15 mouse cellular contexts compared by ENCODE assay signal in genomic region chr4:76239063-76239462, GRCm38 (mm10).
DNase-seq lines count a peak whose midpoint lies in the region; ATAC-seq and TF ChIP-seq lines count a peak whose summit lies in the region.
"Had no signal": no experiment of that assay in that cellular context is flagged by ENCODE, and none has a peak within 500 bp of the region (broad histone marks: within the 10 kb centered on the region; RNA-seq: fewer than 3 reads in every experiment).

No protein-coding gene starts in this region.

- peak; percentile 49; the same call in 1 of the 2 replicates for ATAC-seq in hindbrain, embryonic 12.5 days (ENCODE audit: low FRiP score)
- peak; percentile 51; the same call in 1 of the 2 replicates for ATAC-seq in midbrain, embryonic 13.5 days
- ATAC-seq in kidney, embryonic 15.5 days (replicated peaks; ENCODE audit: low FRiP score) = no peak
- ATAC-seq: liver, embryonic 12.5 days had no signal

- DNase-seq in left cerebral cortex, adult 2 months (ENCODE audit: extremely low spot score in 1 of 2, low spot score in 2 of 2) = no peak
- no peak for DNase-seq in left cerebral cortex, adult 18-20 months (ENCODE audit: low spot score in 2 of 2)
- DNase-seq in thymus, adult 2 months = no peak
- DNase-seq in liver = no peak
- no peak for DNase-seq in lung, postnatal 25 days (ENCODE audit: low spot score)
- DNase-seq: adrenal gland, adult 2 months; B cell, adult 2 months; cerebellum, postnatal 10 days; lung, postnatal 14 days; thymus, postnatal 36 days had no signal

- intact Hi-C loops in left cerebral cortex, adult 2 months (cut with DNase I) = no loop called here

- no peaks in the 10 kb centered on the region for H3K27me3 ChIP-seq in hindbrain, embryonic 12.5 days
- no peaks in the 10 kb centered on the region for H3K27me3 ChIP-seq in midbrain, embryonic 13.5 days
- H3K27me3 ChIP-seq in thymus, adult 2 months (ENCODE audit: control insufficient read depth, insufficient read depth, low read length) = no peaks in the 10 kb centered on the region
- H3K27me3 ChIP-seq in kidney, embryonic 15.5 days = no peaks in the 10 kb centered on the region
- H3K27me3 ChIP-seq: embryonic facial prominence, embryonic 12.5 days; liver, embryonic 12.5 days had no signal

- no peak for TF ChIP-seq CTCF in left cerebral cortex, adult 2 months (IDR thresholded peaks at IDR 0.05)
- TF ChIP-seq CTCF in thymus, adult 2 months (IDR thresholded peaks at IDR 0.05; ENCODE audit: borderline replicate concordance, control insufficient read depth, extremely low read depth, insufficient read depth, low read length, poor library complexity) = no peak

- WGBS in hindbrain, embryonic 12.5 days = 25% methylated on average over 5 of the region's 5 CpGs
- WGBS in midbrain, embryonic 13.5 days = 12% methylated on average over 5 of the region's 5 CpGs
- WGBS in thymus, adult 2 months = 89% methylated on average over 5 of the region's 5 CpGs
- WGBS in kidney, embryonic 15.5 days = 56% methylated on average over 5 of the region's 5 CpGs

- peak overlapping the region; percentile 38; the same call in 1 of the 2 replicates for H3K9ac ChIP-seq in hindbrain, embryonic 12.5 days
- peak overlapping the region; percentile 42; the same call in 1 of the 2 replicates for H3K9ac ChIP-seq in midbrain, embryonic 13.5 days (replicated peaks)
- H3K9ac ChIP-seq in kidney, embryonic 15.5 days = no peak overlapping the region
- H3K9ac ChIP-seq: embryonic facial prominence, embryonic 12.5 days; liver, embryonic 12.5 days had no signal

- no peaks in the 10 kb centered on the region for H3K9me3 ChIP-seq in hindbrain, embryonic 12.5 days (replicated peaks)
- H3K9me3 ChIP-seq in midbrain, embryonic 13.5 days = no peaks in the 10 kb centered on the region
- H3K9me3 ChIP-seq in kidney, embryonic 15.5 days (replicated peaks) = no peaks in the 10 kb centered on the region
- H3K9me3 ChIP-seq: embryonic facial prominence, embryonic 12.5 days; liver, embryonic 12.5 days had no signal

- H3K27ac ChIP-seq in left cerebral cortex, adult 2 months = peak overlapping the region; percentile 9; the same call in 1 of the 2 replicates
- peak overlapping the region; percentile 66 for H3K27ac ChIP-seq in hindbrain, embryonic 12.5 days
- peak overlapping the region; percentile 62 for H3K27ac ChIP-seq in midbrain, embryonic 13.5 days
- no peak overlapping the region for H3K27ac ChIP-seq in thymus, adult 2 months (ENCODE audit: control insufficient read depth, insufficient read depth, low read length)
- H3K27ac ChIP-seq in kidney, embryonic 15.5 days = no peak overlapping the region
- H3K27ac ChIP-seq: embryonic facial prominence, embryonic 12.5 days; liver, embryonic 12.5 days had no signal

- TF ChIP-seq POLR2A in thymus, adult 2 months (IDR thresholded peaks at IDR 0.05; ENCODE audit: control insufficient read depth, extremely low read depth, insufficient read depth, low read length, poor library complexity) = no peak

- H3K4me2 ChIP-seq in hindbrain, embryonic 12.5 days (replicated peaks) = peak overlapping the region; percentile 36
- H3K4me2 ChIP-seq in midbrain, embryonic 13.5 days (replicated peaks) = peak overlapping the region; percentile 36
- no peak overlapping the region for H3K4me2 ChIP-seq in kidney, embryonic 15.5 days
- H3K4me2 ChIP-seq: embryonic facial prominence, embryonic 12.5 days; liver, embryonic 12.5 days had no signal

- H3K4me3 ChIP-seq in left cerebral cortex, adult 2 months = no peak overlapping the region
- no peak overlapping the region for H3K4me3 ChIP-seq in hindbrain, embryonic 12.5 days
- no peak overlapping the region for H3K4me3 ChIP-seq in midbrain, embryonic 13.5 days (replicated peaks)
- no peak overlapping the region for H3K4me3 ChIP-seq in thymus, adult 2 months (ENCODE audit: control insufficient read depth, insufficient read depth, low read length)
- no peak overlapping the region for H3K4me3 ChIP-seq in kidney, embryonic 15.5 days (replicated peaks)
- H3K4me3 ChIP-seq: embryonic facial prominence, embryonic 12.5 days; liver, embryonic 12.5 days had no signal

- H3K4me1 ChIP-seq in hindbrain, embryonic 12.5 days = peaks cover 18% of the 10 kb centered on the region
- H3K4me1 ChIP-seq in midbrain, embryonic 13.5 days (replicated peaks) = peaks cover 19% of the 10 kb centered on the region
- H3K4me1 ChIP-seq in thymus, adult 2 months (replicated peaks; ENCODE audit: control insufficient read depth, insufficient read depth, low read length) = no peaks in the 10 kb centered on the region
- H3K4me1 ChIP-seq in kidney, embryonic 15.5 days = peaks cover 3% of the 10 kb centered on the region; the same call in 1 of the 2 replicates
- H3K4me1 ChIP-seq: embryonic facial prominence, embryonic 12.5 days; liver, embryonic 12.5 days had no signal

- no peaks in the 10 kb centered on the region for H3K36me3 ChIP-seq in hindbrain, embryonic 12.5 days
- no peaks in the 10 kb centered on the region for H3K36me3 ChIP-seq in midbrain, embryonic 13.5 days
- H3K36me3 ChIP-seq in thymus, adult 2 months (ENCODE audit: control insufficient read depth, insufficient read depth, low read length) = no peaks in the 10 kb centered on the region
- H3K36me3 ChIP-seq in kidney, embryonic 15.5 days = no peaks in the 10 kb centered on the region
- H3K36me3 ChIP-seq: embryonic facial prominence, embryonic 12.5 days; liver, embryonic 12.5 days had no signal

Comparison
In these comparisons a context has a peak if more than half of its experiments do, and no peak if none do; other contexts are left out.
1. H3K27ac ChIP-seq: peak in left cerebral cortex, adult 2 months (single experiment), hindbrain, embryonic 12.5 days (single experiment) and midbrain, embryonic 13.5 days (single experiment); none in thymus, adult 2 months (single experiment) and kidney, embryonic 15.5 days (single experiment).